Mouse (Mus musculus) CD4-positive, CD25-positive, alpha-beta regulatory T cell, adult 4 months (primary cell): Measurements from ENCODE around the gene Dmap1. TPM values are rescaled to one million over a fixed set of nuclear protein-coding genes. Genes with fewer than 3 reads are reported as not detected.

ENCODE experiments used
- polyA plus RNA-seq, 2 experiments: library from polyadenylated mRNA; unstranded; fragments of 100-300 nt; shearing (Covaris generic); gene quantifications; one replicate each; pipeline ENCODE4 v1.2.1; 2017

Dmap1 gene
- polyA plus RNA-seq, 2 experiments from 2014 or later = 25.0 to 31.5 TPM

Other genes starting within 250 kb of the Dmap1 start
- 10 to 100 TPM; 15.8 to 18.6 TPM for gene Rnf220, start 185.2 kb downstream of the Dmap1 start, polyA plus RNA-seq
- gene Eri3, start 131.9 kb downstream of the Dmap1 start, polyA plus RNA-seq = 10 to 100 TPM; 50.0 to 61.7 TPM
- gene Gm12845, start 42.1 kb upstream of the Dmap1 start, polyA plus RNA-seq = not detected
- gene Klf17, start 83.4 kb upstream of the Dmap1 start, polyA plus RNA-seq = not detected
- 1 to 10 TPM in 1 of 2 experiments, not detected in 1; 1.0 TPM for gene Slc6a9, start 152.2 kb upstream of the Dmap1 start, polyA plus RNA-seq
- gene Ccdc24, start 190.3 kb upstream of the Dmap1 start, polyA plus RNA-seq = not detected
- gene B4galt2, start 201.2 kb upstream of the Dmap1 start, polyA plus RNA-seq = not detected
- gene Atp6v0b, start 205.1 kb upstream of the Dmap1 start, polyA plus RNA-seq = 10 to 100 TPM; 91.3 to 92.4 TPM
- 10 to 100 TPM; 33.3 to 40.3 TPM for gene Dph2, start 209.8 kb upstream of the Dmap1 start, polyA plus RNA-seq
- gene Ipo13, start 232.7 kb upstream of the Dmap1 start, polyA plus RNA-seq = 10 to 100 TPM; 15.7 to 21.2 TPM
- gene Artn, start 247.5 kb upstream of the Dmap1 start, polyA plus RNA-seq = not detected